Mouse (Mus musculus) megakaryocyte, adult 5-6 weeks (primary cell): ENCODE measurements around the gene Cgnl1. TPM values are rescaled to one million over a fixed set of nuclear protein-coding genes. Genes with fewer than 3 reads are reported as not detected.
"Not testable (repeated sequence)": the region's sequence is repeated elsewhere in the genome, so short reads cannot be mapped to it uniquely, and the experiment has no call there.

Experiments used
- ATAC-seq: 2 replicates; pipeline ENCODE4 v1.8.0; 2016; ENCODE audit warnings: mild to moderate bottlenecking, inconsistent platforms; ENCODE audit not compliant: poor library complexity, severe bottlenecking
- total RNA-seq, 2 experiments: library from RNA; stranded (forward) in 1 of 2; stranded (reverse) in 1 of 2; fragments of 153-499, 151-499 nt in 1 of 2; fragments of 221-1000, 200-1000 nt in 1 of 2; gene quantifications; 2 replicates each; pipeline versions ENCODE4 v1.2.3 to v1.2.4; 2015 to 2017

The Cgnl1 gene
- total RNA-seq, 2 experiments from 2014 or later, result 1.3 to 3.8 TPM

GRCm38 (mm10) chr9:71628286-71628685, 143.1 kb downstream of the Cgnl1 start:
- ATAC-seq, result no peak

GRCm38 (mm10) chr9:71625961-71626360, 145.4 kb downstream of the Cgnl1 start:
- no peak for ATAC-seq

GRCm38 (mm10) chr9:71624793-71625495, 146.5 kb downstream of the Cgnl1 start:
- no peak for ATAC-seq

- ATAC-seq, result peak; percentile 52; the same call in 1 of the 2 replicates
Observed at GRCm38 (mm10) chr9:71623871-71624569, 147.4 kb downstream of the Cgnl1 start.

GRCm38 (mm10) chr9:71622593-71622992, 148.8 kb downstream of the Cgnl1 start:
- ATAC-seq, result no peak

GRCm38 (mm10) chr9:71621968-71622367, 149.4 kb downstream of the Cgnl1 start:
- ATAC-seq, result no peak

GRCm38 (mm10) chr9:71620116-71620515, 151.3 kb downstream of the Cgnl1 start:
- ATAC-seq, result not testable (repeated sequence)

- peak; percentile 45; the same call in 1 of the 2 replicates for ATAC-seq
Observed at GRCm38 (mm10) chr9:71617363-71617762, 154.0 kb downstream of the Cgnl1 start.

GRCm38 (mm10) chr9:71616185-71616584, 155.2 kb downstream of the Cgnl1 start:
- peak; percentile 79 for ATAC-seq

- no peak for ATAC-seq
Observed at GRCm38 (mm10) chr9:71614643-71615042, 156.8 kb downstream of the Cgnl1 start.

- no peak for ATAC-seq
Observed at GRCm38 (mm10) chr9:71612981-71613380, 158.4 kb downstream of the Cgnl1 start.

- no peak for ATAC-seq
Observed at GRCm38 (mm10) chr9:71611876-71612275, 159.5 kb downstream of the Cgnl1 start.

- ATAC-seq, result no peak
Observed at GRCm38 (mm10) chr9:71609010-71609409, 162.4 kb downstream of the Cgnl1 start.

- no peak for ATAC-seq
Observed at GRCm38 (mm10) chr9:71606296-71607057, 164.9 kb downstream of the Cgnl1 start.

- no peak for ATAC-seq
Observed at GRCm38 (mm10) chr9:71604914-71605635, 166.3 kb downstream of the Cgnl1 start.

- no peak for ATAC-seq
Observed at GRCm38 (mm10) chr9:71599861-71600260, 171.5 kb downstream of the Cgnl1 start.

GRCm38 (mm10) chr9:71596888-71597287, 174.5 kb downstream of the Cgnl1 start:
- ATAC-seq, result no peak

GRCm38 (mm10) chr9:71592577-71593285, 178.7 kb downstream of the Cgnl1 start:
- no peak for ATAC-seq

- peak; percentile 92 for ATAC-seq
Observed at GRCm38 (mm10) chr9:71591938-71592548, 179.4 kb downstream of the Cgnl1 start, which contains the start of gene Myzap. Myzap (minus strand) TSS chr9:71592360.

GRCm38 (mm10) chr9:71591106-71591505, 180.3 kb downstream of the Cgnl1 start:
- ATAC-seq, result no peak
